Mouse (Mus musculus) megakaryocyte, embryonic 14.5 days (primary cell): ENCODE results near the gene Bpgm. TPM values are rescaled to one million over a fixed set of nuclear protein-coding genes. Genes with fewer than 3 reads are reported as not detected.

Experiments
- H3K27me3 ChIP-seq: replicated peaks from 2 replicates; pipeline ENCODE3; 2012; ENCODE audit warnings: inconsistent platforms
- H3K36me3 ChIP-seq: replicated peaks from 2 replicates; pipeline ENCODE3; 2012; ENCODE audit warnings: low read length, inconsistent platforms, mixed read lengths
- H3K4me1 ChIP-seq: 2 replicates; pipeline ENCODE4 v1.6.1; 2012; ENCODE audit warnings: inconsistent platforms
- H3K4me3 ChIP-seq: replicated peaks from 2 replicates; pipeline ENCODE3; 2012; ENCODE audit warnings: moderate library complexity, mild to moderate bottlenecking, inconsistent platforms
- H3K9me3 ChIP-seq: 2 replicates; pipeline ENCODE4 v1.6.1; 2012; ENCODE audit warnings: inconsistent platforms
- FLI1 ChIP-seq: IDR thresholded peaks from 2 replicates; pipeline ENCODE4 v1.6.1; 2012; ENCODE audit warnings: low read length, inconsistent platforms, mixed read lengths
- GATA1 ChIP-seq: IDR thresholded peaks from 3 replicates; pipeline ENCODE4 v1.6.1; 2012; ENCODE audit warnings: mixed read lengths, low read length, inconsistent platforms, borderline replicate concordance
- polyA plus RNA-seq: library from polyadenylated mRNA; stranded (reverse); fragments of >175 nt; gene quantifications from 2 replicates; pipeline ENCODE4 v1.2.3, GENCODE M21; 2012; ENCODE audit warnings: low replicate concordance; ENCODE audit not compliant: insufficient read depth

Gene Bpgm
- polyA plus RNA-seq, 1 experiment, result 2.8 TPM

DNA sequence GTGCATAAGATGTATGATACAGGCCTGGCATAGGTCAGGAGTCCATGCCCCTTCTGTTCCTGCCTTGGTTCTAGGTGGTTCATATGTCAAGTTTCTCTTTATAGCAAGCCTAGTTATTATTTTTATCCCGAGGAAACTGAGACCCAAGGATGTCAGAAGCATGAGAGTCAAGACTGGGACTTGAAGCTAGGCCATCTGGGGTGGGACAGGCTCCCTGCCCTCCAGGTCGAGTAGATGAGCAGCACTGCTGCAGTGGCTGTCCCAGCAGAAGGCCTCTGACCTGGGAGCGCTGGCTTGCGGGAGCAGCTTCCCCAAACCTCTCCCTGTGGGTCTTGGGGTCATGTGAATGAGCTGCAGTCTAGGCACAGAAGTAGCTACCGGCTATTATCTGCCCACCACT lies 47.5 kb downstream of the Bpgm start:
- H3K36me3 ChIP-seq, result no peaks in the 10 kb centered on the region
- H3K27me3 ChIP-seq, result peaks cover 55% of the 10 kb centered on the region
- no peak for TF ChIP-seq GATA1
- TF ChIP-seq FLI1, result no peak
- peaks cover 48% of the 10 kb centered on the region for H3K4me1 ChIP-seq
- no peak overlapping the region for H3K4me3 ChIP-seq
- H3K9me3 ChIP-seq, result peaks cover 4% of the 10 kb centered on the region; the same call in 1 of the 2 replicates

DNA sequence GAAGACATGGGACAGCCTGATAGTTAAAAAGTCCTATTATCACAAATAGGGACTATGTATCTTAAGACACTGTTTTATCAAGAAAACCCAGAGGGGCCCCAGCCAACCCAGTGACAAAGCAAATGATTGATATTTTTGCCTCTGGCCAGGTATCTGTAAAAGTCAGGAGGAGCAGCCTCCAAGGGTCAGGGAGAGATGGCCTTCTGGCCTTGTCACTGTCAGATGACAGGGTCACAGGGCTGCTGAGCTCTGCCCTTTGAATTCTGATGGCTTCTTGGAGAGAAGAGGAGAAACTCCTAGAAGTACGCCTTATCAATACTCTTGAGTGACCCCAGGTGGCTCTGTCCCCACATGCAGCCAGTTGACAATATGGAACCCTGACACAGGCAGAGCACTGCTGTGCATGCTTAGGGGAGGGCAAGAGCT lies 49.5 kb downstream of the Bpgm start:
- Histone ChIP-seq H3K36me3 (no peaks in the 10 kb centered on the region), H3K4me3 (peak overlapping the region; percentile 12), H3K9me3 (peaks cover 8% of the 10 kb centered on the region), H3K4me1 (peaks cover 41% of the 10 kb centered on the region), H3K27me3 (peaks cover 65% of the 10 kb centered on the region)
- no peak for TF ChIP-seq FLI1
- TF ChIP-seq GATA1, result no peak

DNA sequence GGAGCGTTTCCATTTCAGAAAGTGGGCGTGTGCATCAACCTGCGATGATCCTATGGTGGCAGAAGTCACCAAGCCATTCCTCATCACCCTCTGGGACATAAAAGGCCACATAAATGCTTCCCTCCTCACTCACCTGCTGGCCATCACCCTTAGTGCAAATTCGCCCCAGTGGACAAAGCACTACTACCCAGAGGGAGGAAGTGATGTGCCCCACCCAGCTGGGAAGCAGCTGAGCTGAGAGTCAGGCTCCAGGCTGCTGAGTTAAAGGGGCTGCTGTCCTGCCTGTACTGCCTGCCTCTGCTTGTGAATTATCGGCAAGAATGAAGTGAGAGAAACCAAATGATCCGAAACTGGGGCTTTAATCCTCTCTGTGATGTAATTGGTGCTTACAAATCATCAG lies 49.9 kb downstream of the Bpgm start:
- Histone ChIP-seq H3K36me3 (no peaks in the 10 kb centered on the region), H3K9me3 (peaks cover 8% of the 10 kb centered on the region), H3K4me3 (peak overlapping the region; percentile 12), H3K4me1 (peaks cover 41% of the 10 kb centered on the region), H3K27me3 (peaks cover 65% of the 10 kb centered on the region)
- TF ChIP-seq FLI1, result no peak
- no peak for TF ChIP-seq GATA1

- TF ChIP-seq FLI1 (no peak), GATA1 (no peak)
- Histone ChIP-seq H3K36me3 (no peaks in the 10 kb centered on the region), H3K4me1 (peaks cover 41% of the 10 kb centered on the region), H3K9me3 (peaks cover 8% of the 10 kb centered on the region), H3K4me3 (no peak overlapping the region), H3K27me3 (peaks cover 66% of the 10 kb centered on the region)
Observed at GRCm38 (mm10) chr6:34526389-34526788, 50.4 kb downstream of the Bpgm start.

- Histone ChIP-seq H3K27me3 (peaks cover 69% of the 10 kb centered on the region), H3K9me3 (peaks cover 8% of the 10 kb centered on the region), H3K4me3 (no peak overlapping the region), H3K36me3 (no peaks in the 10 kb centered on the region), H3K4me1 (peaks cover 41% of the 10 kb centered on the region)
- no peak for TF ChIP-seq FLI1
Observed at GRCm38 (mm10) chr6:34528131-34528530, 52.1 kb downstream of the Bpgm start.

- Histone ChIP-seq H3K36me3 (no peaks in the 10 kb centered on the region), H3K4me3 (no peak overlapping the region), H3K27me3 (peaks cover 62% of the 10 kb centered on the region), H3K9me3 (peaks cover 8% of the 10 kb centered on the region), H3K4me1 (peaks cover 35% of the 10 kb centered on the region)
- no peak for TF ChIP-seq FLI1
- TF ChIP-seq GATA1, result no peak
Observed at GRCm38 (mm10) chr6:34529992-34530391, 54.0 kb downstream of the Bpgm start.

GRCm38 (mm10) chr6:34533055-34533454 lies 57.0 kb downstream of the Bpgm start:
- TF ChIP-seq GATA1 (no peak), FLI1 (no peak)
- H3K4me1 ChIP-seq, result peaks cover 9% of the 10 kb centered on the region
- H3K36me3 ChIP-seq, result no peaks in the 10 kb centered on the region
- no peak overlapping the region for H3K4me3 ChIP-seq
- peaks cover 51% of the 10 kb centered on the region for H3K27me3 ChIP-seq
- H3K9me3 ChIP-seq, result peaks cover 8% of the 10 kb centered on the region

GRCm38 (mm10) chr6:34533896-34534295 lies 57.9 kb downstream of the Bpgm start:
- TF ChIP-seq FLI1, result no peak
- no peak for TF ChIP-seq GATA1
- Histone ChIP-seq H3K4me1 (peaks cover under 1% of the 10 kb centered on the region; the same call in 1 of the 2 replicates), H3K4me3 (no peak overlapping the region), H3K36me3 (no peaks in the 10 kb centered on the region), H3K27me3 (peaks cover 51% of the 10 kb centered on the region), H3K9me3 (peaks cover 3% of the 10 kb centered on the region)

DNA sequence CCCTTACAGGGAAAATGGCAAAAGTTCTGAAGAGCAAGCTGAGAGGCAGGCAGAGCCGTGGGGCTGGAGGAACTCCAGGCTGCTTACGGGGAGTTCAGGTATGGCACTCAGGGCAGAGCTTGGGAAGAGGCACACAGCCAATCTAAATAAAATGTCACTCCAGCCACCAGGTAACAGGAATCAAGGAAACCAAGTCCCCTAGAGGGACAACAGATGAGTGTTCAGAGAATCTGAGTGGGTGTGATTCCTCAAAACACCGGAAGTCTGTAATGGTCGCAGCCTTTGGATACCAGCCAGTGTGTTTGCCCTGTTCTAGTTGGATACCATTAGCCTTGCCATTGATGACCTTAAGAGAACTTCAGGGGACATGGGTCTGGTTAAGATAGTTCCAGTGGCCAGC lies 66.9 kb downstream of the Bpgm start:
- H3K4me3 ChIP-seq, result no peak overlapping the region
- H3K27me3 ChIP-seq, result peaks cover 32% of the 10 kb centered on the region
- TF ChIP-seq FLI1 (no peak), GATA1 (no peak)
- no peaks in the 10 kb centered on the region for H3K36me3 ChIP-seq
- H3K4me1 ChIP-seq, result no peaks in the 10 kb centered on the region
- no peaks in the 10 kb centered on the region for H3K9me3 ChIP-seq

- Histone ChIP-seq H3K27me3 (peaks cover 34% of the 10 kb centered on the region), H3K4me3 (no peak overlapping the region), H3K4me1 (peaks cover 1% of the 10 kb centered on the region; the same call in 1 of the 2 replicates), H3K9me3 (no peaks in the 10 kb centered on the region), H3K36me3 (no peaks in the 10 kb centered on the region)
- TF ChIP-seq FLI1 (no peak), GATA1 (no peak)
Observed at GRCm38 (mm10) chr6:34543303-34544206, 67.5 kb downstream of the Bpgm start.
